Mouse (Mus musculus) v-Abl transformed pro-B cells (cell line): ENCODE data around the gene Sntg2.

Experiments
- in situ Hi-C, 2 experiments: fragments of 400-800 bp; cut with MboI; formaldehyde crosslinking; loops; one replicate each; pipeline ENCODE4 v1.15.1; 2025; ENCODE audit not compliant: unreplicated experiment in 2 of 2

The Sntg2 gene

GRCm38 (mm10) chr12:30128561-30129410, 244.4 kb downstream of the Sntg2 start:
- in situ Hi-C loops = loop anchor here (5.0 to 10.0 kb wide), 3 partner anchors 236 to 449 kb away; no protein-coding TSS in a partner anchor
